Mouse (Mus musculus): Measurements from ENCODE around the gene Igsf9b.

Igsf9b gene

DNA sequence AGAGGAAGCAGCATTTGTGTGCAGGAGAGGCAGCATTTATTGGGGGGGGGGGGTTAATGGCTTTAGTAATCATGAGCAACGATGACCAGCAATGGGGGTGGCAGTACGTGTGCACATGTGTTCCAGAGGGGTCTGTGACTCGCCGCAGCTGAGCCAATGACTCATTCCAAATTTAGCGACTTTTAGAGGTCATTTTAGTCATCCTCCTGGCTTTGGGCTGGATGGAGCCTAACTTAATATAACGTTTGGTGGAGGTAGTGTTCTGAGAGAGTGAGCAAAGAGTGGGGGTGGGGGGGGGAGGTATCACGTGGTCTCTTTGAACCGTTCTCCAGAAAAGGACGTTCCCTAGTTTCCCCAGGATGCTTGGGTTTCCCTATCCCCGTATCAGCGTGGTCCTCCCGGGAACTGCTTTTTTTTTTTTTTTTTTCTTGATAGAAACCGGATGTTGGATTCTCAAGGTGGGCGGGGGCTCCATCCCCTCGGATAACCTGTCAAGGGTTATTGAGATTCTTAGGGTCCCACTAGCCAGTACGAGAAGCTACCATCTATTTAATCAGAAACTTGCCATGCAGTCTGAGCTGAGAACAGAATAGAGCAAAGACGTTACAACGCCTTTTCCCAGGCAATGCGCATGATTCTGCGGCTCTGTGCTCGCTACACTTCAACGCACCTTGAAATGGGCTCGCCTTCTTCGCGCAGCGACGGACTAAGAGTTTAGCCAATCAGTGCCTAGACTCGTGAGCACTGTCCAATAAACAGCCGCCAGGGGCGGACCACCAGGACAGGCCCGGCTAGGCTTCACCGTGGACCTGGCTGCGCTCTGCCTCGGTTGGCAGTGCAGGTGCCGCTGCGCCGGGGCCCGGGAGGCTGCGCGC is at the start of gene Igsf9b:
Gene Igsf9b, plus strand, starts transcription at position 794 of the 875 bp plus-strand sequence.
- no peak for DNase-seq (ENCODE audit: low read depth)

DNA sequence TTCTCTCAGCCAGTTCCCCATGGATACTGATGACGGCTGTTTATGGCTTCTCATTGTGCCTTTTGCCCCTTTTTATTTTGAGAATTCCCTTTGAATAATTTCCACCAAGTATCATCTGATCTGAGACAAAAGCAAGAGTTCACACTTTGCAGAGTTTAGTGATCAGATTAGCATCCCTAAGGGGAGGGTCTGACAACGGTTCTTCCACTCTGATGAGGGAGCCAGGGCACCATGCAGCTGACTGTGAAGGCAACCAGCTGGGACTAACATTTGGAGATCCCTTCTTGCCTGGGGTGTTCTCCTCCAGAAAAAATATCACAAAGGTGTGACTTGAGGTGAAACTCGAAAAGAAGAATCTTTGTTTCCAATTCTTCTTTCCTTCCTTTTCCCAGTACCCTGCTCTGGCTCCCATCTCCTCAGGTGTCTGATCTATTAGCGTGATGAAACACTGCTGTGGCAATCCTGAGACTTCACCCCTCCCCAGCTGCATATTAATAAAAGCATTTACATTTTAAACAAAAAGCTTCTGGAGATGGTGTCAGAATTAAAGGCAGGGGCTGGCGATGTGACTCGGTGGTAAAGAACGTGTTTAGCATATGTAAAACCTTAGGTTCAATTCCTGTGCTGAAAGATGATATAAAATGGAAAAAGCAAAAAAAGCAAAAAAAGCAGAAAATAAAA is 46.8 kb upstream of the Igsf9b start:
- DNase-seq (ENCODE audit: low read depth) = no peak

DNA sequence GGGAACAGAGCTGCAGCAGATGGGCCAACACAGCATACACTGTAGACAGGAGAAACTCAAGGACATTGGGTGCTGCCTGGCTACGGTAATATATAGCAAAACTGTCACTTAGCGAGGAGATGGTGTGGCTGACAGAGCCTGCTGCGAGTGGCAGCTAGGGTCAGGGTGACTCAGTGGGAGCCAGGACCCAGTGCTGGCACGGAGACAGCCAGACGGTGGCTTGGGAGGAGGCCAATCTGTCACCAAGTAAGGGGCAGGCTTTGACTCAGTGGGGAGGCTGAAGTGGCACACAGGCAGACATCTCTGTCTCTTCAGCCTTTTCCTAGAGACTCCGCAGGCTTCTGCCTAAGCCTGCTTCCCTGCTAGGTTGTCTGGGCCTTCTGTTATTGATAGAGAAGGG is 42.5 kb upstream of the Igsf9b start:
- no peak for DNase-seq (ENCODE audit: low read depth)

GRCm38 (mm10) chr9:27260378-27260947 is 38.5 kb upstream of the Igsf9b start:
- no peak for DNase-seq (ENCODE audit: low read depth)

DNA sequence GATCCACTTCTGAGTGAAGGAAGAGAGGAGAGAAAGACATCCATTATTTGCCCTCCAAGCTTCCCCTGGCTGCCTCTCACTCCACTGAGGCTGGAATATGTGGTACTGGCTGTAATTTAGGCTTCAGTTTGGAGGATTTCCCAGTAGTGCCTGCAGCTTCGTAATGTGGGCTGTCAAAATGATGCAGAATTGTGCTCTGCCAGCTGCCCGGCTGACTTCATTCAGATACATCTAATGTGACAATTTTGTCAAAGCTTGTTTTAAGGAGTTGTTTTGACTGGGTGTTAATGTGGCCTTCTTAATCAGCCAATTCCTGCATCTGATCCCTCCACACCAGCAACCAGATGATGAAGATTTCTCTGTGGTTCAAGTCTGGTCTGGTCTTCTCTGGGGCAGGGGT is 37.1 kb upstream of the Igsf9b start:
- DNase-seq (ENCODE audit: low read depth) = no peak

- no peak for DNase-seq (ENCODE audit: low read depth)
These were observed 34.0 kb upstream of the Igsf9b start for GRCm38 (mm10) chr9:27265009-27265408.

GRCm38 (mm10) chr9:27267878-27268277 is 31.1 kb upstream of the Igsf9b start:
- no peak for DNase-seq (ENCODE audit: low read depth)

DNA sequence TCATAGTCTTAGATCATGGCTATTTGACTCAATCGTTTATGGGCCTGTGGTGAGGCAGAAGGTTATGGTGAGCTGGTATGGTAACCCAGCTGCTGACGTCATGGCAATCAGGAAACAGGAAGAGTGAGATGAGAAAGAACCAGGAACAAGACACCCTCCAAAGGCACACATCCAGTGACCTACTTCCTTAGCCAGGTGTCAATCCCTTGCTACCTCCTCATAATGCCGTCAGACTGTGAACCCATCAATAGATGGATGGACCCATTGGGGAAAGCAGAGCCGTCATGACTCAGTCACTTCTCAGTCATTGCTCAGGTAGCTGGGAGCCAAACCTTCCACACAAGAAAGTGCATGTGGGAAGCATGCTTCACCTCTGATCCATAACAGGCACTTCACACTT is 30.5 kb upstream of the Igsf9b start:
- no peak for DNase-seq (ENCODE audit: low read depth)

GRCm38 (mm10) chr9:27269322-27269721 is 29.7 kb upstream of the Igsf9b start:
- DNase-seq (ENCODE audit: low read depth) = no peak

- peak; percentile 19 for DNase-seq (ENCODE audit: low read depth)
These were observed 29.1 kb upstream of the Igsf9b start for GRCm38 (mm10) chr9:27269904-27270303.

- DNase-seq (ENCODE audit: low read depth) = no peak
These were observed 27.1 kb upstream of the Igsf9b start for GRCm38 (mm10) chr9:27271899-27272298.

- no peak for DNase-seq (ENCODE audit: low read depth)
These were observed 26.1 kb upstream of the Igsf9b start for GRCm38 (mm10) chr9:27272858-27273257.

GRCm38 (mm10) chr9:27276282-27276839 is 22.6 kb upstream of the Igsf9b start:
- DNase-seq (ENCODE audit: low read depth) = no peak

DNA sequence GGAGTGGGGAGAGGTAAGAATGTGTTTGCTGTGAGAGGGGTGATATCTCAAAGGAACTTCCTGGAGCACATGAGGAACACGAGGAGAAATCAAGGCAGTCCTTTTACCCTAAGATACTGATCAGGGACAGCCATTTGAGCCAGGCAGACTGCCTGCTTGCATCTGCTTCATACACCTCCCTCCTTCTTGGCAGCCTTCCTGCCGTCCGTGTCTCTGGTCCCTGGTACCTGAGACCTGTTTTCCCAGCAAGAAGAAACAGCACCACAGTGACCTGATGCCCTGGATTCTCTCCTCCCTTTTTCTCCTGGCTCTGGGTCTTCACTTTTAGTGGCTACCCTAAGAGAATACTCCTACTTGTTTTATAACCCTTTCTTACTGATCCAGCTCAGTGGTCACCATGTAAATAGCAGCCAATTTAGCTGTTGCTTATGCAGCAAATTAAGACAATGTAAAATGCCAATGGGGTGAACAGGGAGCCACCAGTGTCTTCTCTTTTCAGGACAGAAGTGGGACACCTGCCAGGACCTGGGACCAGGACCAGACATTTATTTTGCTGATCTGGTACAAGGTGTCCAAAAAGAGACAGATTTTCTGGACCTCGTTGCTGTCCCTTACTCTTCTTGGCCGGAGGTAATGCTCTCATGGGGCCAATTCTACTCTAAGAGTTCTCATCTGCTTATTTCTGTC is 21.5 kb upstream of the Igsf9b start:
- no peak for DNase-seq (ENCODE audit: low read depth)

DNA sequence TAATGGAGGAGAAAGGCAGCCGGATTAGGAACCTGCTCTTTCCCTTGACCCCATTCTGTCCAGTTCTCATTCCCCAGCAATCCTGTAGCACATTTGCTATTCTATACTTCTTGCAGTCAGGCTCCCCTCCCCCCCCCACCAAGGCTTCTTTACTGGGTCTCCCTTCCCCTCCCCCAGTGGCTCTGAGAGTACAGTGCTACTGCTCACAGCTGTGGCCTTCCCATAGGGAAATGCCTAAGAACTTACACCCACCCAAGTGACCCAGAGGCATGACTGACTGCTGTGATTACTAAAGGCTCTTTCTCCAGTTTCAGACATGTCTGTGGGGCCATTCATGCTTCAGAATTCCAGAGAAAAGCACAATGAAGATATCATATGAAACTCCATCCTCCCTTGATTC is 20.0 kb upstream of the Igsf9b start:
- no peak for DNase-seq (ENCODE audit: low read depth)

- no peak for DNase-seq (ENCODE audit: low read depth)
These were observed 18.0 kb upstream of the Igsf9b start for GRCm38 (mm10) chr9:27280976-27281375.

DNA sequence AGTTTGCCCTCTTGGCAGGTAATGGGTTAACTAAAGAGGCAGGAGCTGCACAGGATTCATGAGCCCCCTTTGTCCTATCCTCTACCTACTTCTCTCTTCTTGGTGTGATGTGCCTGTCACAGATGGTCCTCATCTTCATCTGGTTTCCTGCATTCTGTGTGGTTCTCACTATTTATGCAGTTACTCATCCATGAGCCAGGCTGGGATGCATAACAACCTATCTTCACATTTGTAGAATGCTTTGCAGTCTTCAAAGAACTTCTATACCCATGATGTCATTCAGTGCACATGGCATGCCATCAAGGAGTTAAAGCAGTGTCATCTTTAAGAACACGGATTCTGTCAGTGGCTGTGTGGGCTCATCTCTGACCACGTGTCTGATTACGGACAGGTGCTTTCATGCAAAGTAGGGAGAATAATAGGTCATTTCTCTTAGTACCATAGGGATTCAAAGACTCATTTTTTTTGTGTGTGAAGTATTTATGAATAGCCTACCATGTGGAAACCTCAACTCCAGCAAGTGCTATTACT is 13.2 kb upstream of the Igsf9b start:
- DNase-seq (ENCODE audit: low read depth) = no peak

- no peak for DNase-seq (ENCODE audit: low read depth)
These were observed 12.7 kb upstream of the Igsf9b start for GRCm38 (mm10) chr9:27286296-27286695.

GRCm38 (mm10) chr9:27286859-27287258 is 12.1 kb upstream of the Igsf9b start:
- no peak for DNase-seq (ENCODE audit: low read depth)

DNA sequence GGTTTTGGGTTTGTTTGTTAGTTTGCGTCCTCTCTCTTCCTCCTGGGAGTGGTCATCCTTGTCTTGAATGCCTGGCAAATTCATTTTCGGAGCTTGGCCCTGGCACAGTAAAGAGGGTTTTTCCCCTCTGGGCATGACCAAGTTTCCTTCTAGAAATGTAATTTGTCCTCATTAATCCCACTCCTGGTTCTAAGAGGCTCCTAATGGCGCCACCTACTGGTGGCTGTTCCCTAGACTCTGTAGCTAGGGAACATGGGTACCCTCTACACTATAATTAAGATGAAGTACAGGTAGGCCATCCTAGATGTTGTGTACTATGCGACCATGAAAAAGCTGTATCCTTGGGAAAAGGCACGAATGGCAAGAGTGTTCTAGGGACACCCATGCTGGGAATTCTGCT is 11.6 kb upstream of the Igsf9b start:
- peak; percentile 48 for DNase-seq (ENCODE audit: low read depth)

DNA sequence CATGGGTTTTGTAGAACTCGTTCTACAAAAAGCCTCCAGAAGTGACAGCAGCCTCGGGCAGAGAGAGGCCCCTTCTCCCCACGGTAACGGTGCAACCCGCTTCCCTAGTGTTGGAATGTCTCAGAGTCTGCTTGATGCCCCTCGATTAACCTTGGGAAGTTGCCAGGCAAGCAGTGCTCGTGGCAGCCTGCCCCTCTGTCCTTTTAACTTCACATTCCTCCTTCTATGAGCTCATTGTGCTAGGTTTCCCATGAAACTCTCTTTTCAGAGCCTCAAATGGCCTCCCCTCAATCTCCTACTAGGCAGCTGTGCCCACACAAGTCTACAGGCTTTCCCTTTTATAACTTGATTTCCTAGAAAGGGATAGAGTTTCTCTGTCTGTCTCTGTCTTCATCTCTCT is 10.6 kb upstream of the Igsf9b start:
- DNase-seq (ENCODE audit: low read depth) = peak; percentile 4
